Mouse (Mus musculus): Measurements from ENCODE around the gene Nedd9. TPM values are rescaled to one million over a fixed set of nuclear protein-coding genes. Genes with fewer than 3 reads are reported as not detected.

Nedd9 gene
- polyA plus RNA-seq, 1 experiment from 2014 or later, result 22.9 TPM

DNA sequence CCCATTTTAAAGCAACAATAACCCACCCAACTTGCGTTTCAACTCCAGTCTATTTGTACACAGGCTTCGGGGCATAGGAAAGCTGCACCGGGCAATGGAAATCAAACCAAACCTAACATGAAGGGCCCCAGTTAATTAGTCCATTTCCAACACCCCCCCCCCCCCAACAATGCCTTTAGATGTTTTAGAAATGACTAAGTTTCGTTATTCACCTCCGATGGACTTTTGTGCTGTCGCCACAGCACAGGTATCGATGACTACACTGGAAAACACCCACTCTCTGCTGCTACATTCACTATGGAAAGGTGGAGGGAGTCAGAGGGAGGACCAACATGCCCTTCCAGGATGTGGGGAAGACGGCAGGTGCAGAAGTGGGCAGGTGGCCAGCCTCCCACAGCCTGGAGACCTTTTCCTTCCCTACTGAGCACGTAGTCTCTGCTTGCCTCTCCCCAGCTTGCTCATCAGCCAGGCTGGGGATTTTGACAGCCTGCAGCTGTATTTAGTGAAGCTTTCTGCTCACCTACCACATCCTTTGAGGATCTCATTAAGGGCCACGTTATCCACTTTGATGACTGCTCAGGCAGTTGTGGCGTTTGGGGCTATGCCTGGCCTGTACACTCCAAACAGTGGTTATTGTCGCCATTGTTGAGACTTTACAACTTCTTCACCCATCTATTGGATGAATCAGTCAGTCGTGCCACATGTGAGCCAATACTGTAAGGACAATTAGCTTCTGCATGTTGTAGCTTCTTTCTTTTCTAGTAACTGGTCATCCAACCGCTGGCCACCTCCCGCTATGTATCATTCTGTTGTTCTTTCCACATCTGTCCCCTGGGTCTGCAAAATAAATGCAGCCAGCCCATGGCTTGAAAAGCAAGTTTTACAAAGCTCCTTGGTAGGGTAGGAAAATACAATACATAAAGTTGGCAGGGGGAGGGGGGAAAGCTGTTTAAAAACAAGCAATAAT lies 33.7 kb downstream of the Nedd9 start:
- H3K27ac ChIP-seq (replicated peaks in 1 of 2; ENCODE audit: control insufficient read depth in 1 of 2, insufficient read depth in 1 of 2, low read depth in 2 of 2, low read length in 2 of 2), result no peak overlapping the region
- H3K4me3 ChIP-seq (ENCODE audit: control insufficient read depth in 1 of 2, insufficient read depth in 1 of 2, low read depth in 1 of 2, low read length in 2 of 2), result no peak overlapping the region
- no peak overlapping the region for H3K4me2 ChIP-seq (ENCODE audit: low read length)
- H3K36me3 ChIP-seq (ENCODE audit: control insufficient read depth, insufficient read depth, low read length), result no peaks in the 10 kb centered on the region
- no peaks in the 10 kb centered on the region for H3K9me3 ChIP-seq (ENCODE audit: control insufficient read depth, low read length)
- 82% methylated on average over 15 of the region's 15 CpGs for WGBS
- peaks cover 74% of the 10 kb centered on the region for H3K27me3 ChIP-seq (ENCODE audit: control insufficient read depth, insufficient read depth, low read length)
- peaks cover 16 to 18% of the 10 kb centered on the region in 2 experiments for H3K4me1 ChIP-seq (ENCODE audit: control insufficient read depth in 2 of 2, insufficient read depth in 2 of 2, low read length in 2 of 2)
- no peak for ATAC-seq (ENCODE audit: insufficient number of reproducible peaks, insufficient read depth, low FRiP score, low read depth)
- no peak overlapping the region for H3K9ac ChIP-seq (ENCODE audit: low read length)

DNA sequence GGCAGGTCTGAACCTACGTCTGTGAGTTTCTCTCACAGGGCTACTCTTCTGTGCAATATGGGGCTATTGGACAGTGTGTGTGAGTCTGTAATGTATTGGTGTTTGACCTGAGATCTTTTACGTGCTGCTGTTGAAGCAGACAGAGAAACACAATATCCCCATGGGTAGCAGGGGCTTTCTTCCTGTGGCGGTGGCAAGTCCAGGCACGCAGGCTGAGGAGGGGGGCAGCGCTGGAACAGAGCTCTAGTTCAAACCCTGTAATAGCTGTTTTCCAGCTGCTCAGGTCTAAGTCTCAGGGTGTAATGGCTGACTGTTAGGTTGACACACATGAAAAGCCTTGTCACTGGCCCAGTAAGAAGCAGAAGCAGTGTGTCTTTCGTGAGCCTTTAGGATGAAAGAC lies 36.3 kb downstream of the Nedd9 start:
- no peak for ATAC-seq (ENCODE audit: insufficient number of reproducible peaks, insufficient read depth, low FRiP score, low read depth)
- peaks cover 90% of the 10 kb centered on the region for H3K27me3 ChIP-seq (ENCODE audit: control insufficient read depth, insufficient read depth, low read length)
- 71% methylated on average over 6 of the region's 6 CpGs for WGBS

DNA sequence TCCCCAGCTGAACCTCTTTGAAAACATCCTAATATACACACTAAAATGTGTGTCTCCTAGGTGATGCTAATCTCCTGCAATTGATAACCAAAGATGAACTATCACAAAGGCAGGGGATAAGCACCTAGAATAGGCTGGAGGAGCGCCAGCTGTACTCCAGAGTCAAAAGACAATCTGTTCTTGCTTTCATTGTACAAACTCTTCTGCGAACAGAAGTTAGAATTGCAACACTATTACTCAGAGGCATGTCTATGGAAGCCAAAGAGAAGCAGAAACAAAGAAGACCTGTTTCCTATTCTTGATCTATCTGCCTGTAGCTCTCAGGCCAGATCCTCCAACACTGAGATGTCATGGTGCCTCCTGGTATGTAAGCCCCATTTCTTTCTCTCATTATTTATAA lies 38.0 kb downstream of the Nedd9 start:
- ATAC-seq (ENCODE audit: insufficient number of reproducible peaks, insufficient read depth, low FRiP score, low read depth), result no peak

More for the DNA sequence above, 36.3 kb downstream of the Nedd9 start:
- no peak overlapping the region for H3K9ac ChIP-seq (ENCODE audit: low read length)
- H3K4me2 ChIP-seq (ENCODE audit: low read length), result no peak overlapping the region
- H3K4me3 ChIP-seq (ENCODE audit: control insufficient read depth in 1 of 2, insufficient read depth in 1 of 2, low read depth in 1 of 2, low read length in 2 of 2), result no peak overlapping the region
- H3K9me3 ChIP-seq (ENCODE audit: control insufficient read depth, low read length), result no peaks in the 10 kb centered on the region
- no peaks in the 10 kb centered on the region for H3K36me3 ChIP-seq (ENCODE audit: control insufficient read depth, insufficient read depth, low read length)
- H3K4me1 ChIP-seq (ENCODE audit: control insufficient read depth in 2 of 2, insufficient read depth in 2 of 2, low read length in 2 of 2), result peaks cover 0 to 2% of the 10 kb centered on the region in 2 experiments; a peak in 1 of 4 replicates
- H3K27ac ChIP-seq (replicated peaks in 1 of 2; ENCODE audit: control insufficient read depth in 1 of 2, insufficient read depth in 1 of 2, low read depth in 2 of 2, low read length in 2 of 2), result no peak overlapping the region

DNA sequence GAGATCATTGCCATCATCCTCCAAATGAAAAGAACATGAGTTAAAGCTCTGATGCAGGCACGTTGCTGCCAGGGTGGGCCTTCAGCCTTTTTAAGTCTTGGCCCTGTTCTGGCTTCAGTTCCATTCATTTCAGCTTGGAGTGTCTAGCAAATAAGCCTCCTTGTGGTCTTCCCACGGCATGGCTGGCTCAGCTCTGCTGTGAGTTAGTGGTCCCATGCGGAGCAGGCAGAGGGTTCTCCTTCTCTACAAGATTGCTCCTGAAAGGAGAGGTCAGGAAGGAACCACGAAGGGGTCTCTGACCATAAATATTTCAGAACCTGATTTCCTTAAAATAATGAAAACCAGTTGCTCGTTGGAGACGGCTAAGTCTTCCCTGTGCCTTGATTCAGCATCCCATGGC lies 40.0 kb downstream of the Nedd9 start:
- H3K4me1 ChIP-seq (ENCODE audit: control insufficient read depth in 2 of 2, insufficient read depth in 2 of 2, low read length in 2 of 2), result no peaks in the 10 kb centered on the region

More for the DNA sequence above, 38.0 kb downstream of the Nedd9 start:
- Histone ChIP-seq H3K9ac (ENCODE audit: low read length) (no peak overlapping the region), H3K9me3 (ENCODE audit: control insufficient read depth, low read length) (no peaks in the 10 kb centered on the region), H3K27ac (replicated peaks in 1 of 2; ENCODE audit: control insufficient read depth in 1 of 2, insufficient read depth in 1 of 2, low read depth in 2 of 2, low read length in 2 of 2) (no peak overlapping the region), H3K27me3 (ENCODE audit: control insufficient read depth, insufficient read depth, low read length) (peaks cover 95% of the 10 kb centered on the region), H3K4me2 (ENCODE audit: low read length) (no peak overlapping the region), H3K4me3 (ENCODE audit: control insufficient read depth in 1 of 2, insufficient read depth in 1 of 2, low read depth in 1 of 2, low read length in 2 of 2) (no peak overlapping the region), H3K4me1 (ENCODE audit: control insufficient read depth in 2 of 2, insufficient read depth in 2 of 2, low read length in 2 of 2) (no peaks in the 10 kb centered on the region), H3K36me3 (ENCODE audit: control insufficient read depth, insufficient read depth, low read length) (no peaks in the 10 kb centered on the region)
- 67% methylated on average over 2 of the region's 2 CpGs for WGBS

DNA sequence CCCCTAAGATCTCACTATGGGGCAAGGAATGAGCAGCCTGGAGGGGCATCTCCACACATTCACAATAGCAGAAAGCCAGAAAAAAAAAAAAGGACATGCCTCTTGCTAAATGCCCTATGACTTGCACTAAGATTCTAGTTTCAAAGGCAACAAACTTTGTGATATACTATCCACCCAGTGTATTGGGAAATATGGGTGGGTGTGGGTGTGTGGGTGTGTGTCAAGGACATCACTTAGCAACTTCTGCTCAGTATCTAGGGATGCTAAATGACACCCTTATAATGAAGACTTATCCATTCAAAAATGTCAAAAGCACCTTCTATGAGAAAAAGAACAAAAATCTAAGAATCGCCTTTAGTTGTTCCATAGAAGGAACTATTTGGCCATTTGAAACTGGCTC lies 40.6 kb downstream of the Nedd9 start:
- H3K9ac ChIP-seq (ENCODE audit: low read length), result no peak overlapping the region
- H3K36me3 ChIP-seq (ENCODE audit: control insufficient read depth, insufficient read depth, low read length), result no peaks in the 10 kb centered on the region
- H3K9me3 ChIP-seq (ENCODE audit: control insufficient read depth, low read length), result no peaks in the 10 kb centered on the region
- no peak for ATAC-seq (ENCODE audit: insufficient number of reproducible peaks, insufficient read depth, low FRiP score, low read depth)
- WGBS, result 91% methylated on average over 1 of the region's 1 CpGs
- peaks cover 98% of the 10 kb centered on the region for H3K27me3 ChIP-seq (ENCODE audit: control insufficient read depth, insufficient read depth, low read length)
- H3K27ac ChIP-seq (replicated peaks in 1 of 2; ENCODE audit: control insufficient read depth in 1 of 2, insufficient read depth in 1 of 2, low read depth in 2 of 2, low read length in 2 of 2), result no peak overlapping the region
- no peaks in the 10 kb centered on the region for H3K4me1 ChIP-seq (ENCODE audit: control insufficient read depth in 2 of 2, insufficient read depth in 2 of 2, low read length in 2 of 2)
- no peak overlapping the region for H3K4me3 ChIP-seq (ENCODE audit: control insufficient read depth in 1 of 2, insufficient read depth in 1 of 2, low read depth in 1 of 2, low read length in 2 of 2)
- H3K4me2 ChIP-seq (ENCODE audit: low read length), result no peak overlapping the region

More for the DNA sequence above, 40.0 kb downstream of the Nedd9 start:
- no peak for ATAC-seq (ENCODE audit: insufficient number of reproducible peaks, insufficient read depth, low FRiP score, low read depth)
- WGBS, result 64% methylated on average over 6 of the region's 6 CpGs
- no peak overlapping the region for H3K4me2 ChIP-seq (ENCODE audit: low read length)
- H3K9ac ChIP-seq (ENCODE audit: low read length), result no peak overlapping the region
- H3K36me3 ChIP-seq (ENCODE audit: control insufficient read depth, insufficient read depth, low read length), result no peaks in the 10 kb centered on the region
- H3K27me3 ChIP-seq (ENCODE audit: control insufficient read depth, insufficient read depth, low read length), result peaks cover 99% of the 10 kb centered on the region
- H3K9me3 ChIP-seq (ENCODE audit: control insufficient read depth, low read length), result no peaks in the 10 kb centered on the region
- H3K4me3 ChIP-seq (ENCODE audit: control insufficient read depth in 1 of 2, insufficient read depth in 1 of 2, low read depth in 1 of 2, low read length in 2 of 2), result no peak overlapping the region
- H3K27ac ChIP-seq (replicated peaks in 1 of 2; ENCODE audit: control insufficient read depth in 1 of 2, insufficient read depth in 1 of 2, low read depth in 2 of 2, low read length in 2 of 2), result no peak overlapping the region

DNA sequence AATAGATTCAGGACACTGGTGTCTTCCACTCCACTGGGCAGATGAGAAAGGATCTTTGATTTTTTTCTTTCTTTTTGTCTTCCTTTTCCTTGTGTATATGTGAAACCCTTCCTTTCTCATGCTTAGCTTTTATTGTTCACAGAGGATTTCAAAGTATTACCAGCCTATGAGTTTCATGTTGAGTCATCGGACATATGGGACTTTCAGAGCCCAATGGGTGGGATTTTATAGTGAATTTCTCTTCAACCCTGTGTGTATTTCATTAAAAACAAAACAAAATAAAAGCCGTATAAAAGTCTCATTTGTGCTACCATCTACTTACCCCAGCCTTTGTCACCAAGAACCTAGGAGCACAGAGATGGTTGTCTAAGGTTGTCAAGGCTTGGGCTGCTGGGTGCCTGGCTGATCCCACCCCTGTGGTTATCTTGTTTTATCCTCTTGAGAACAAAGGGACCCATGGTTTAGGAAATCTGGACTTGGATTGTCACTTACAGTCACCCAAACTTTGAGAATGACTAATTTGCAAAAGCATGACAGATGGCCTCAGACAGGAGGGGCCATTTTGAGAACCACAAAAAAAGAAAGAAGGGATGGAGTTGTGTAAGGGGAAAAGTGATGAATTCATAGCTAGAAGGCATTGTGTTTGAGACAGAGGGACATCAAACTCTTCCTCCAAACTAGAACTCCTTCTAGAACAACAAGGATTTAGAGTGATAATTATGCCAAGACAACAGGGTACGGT lies 41.9 kb downstream of the Nedd9 start:
- 90% methylated on average over 3 of the region's 3 CpGs for WGBS
- Histone ChIP-seq H3K4me3 (ENCODE audit: control insufficient read depth in 1 of 2, insufficient read depth in 1 of 2, low read depth in 1 of 2, low read length in 2 of 2) (no peak overlapping the region), H3K36me3 (ENCODE audit: control insufficient read depth, insufficient read depth, low read length) (no peaks in the 10 kb centered on the region), H3K4me2 (ENCODE audit: low read length) (no peak overlapping the region), H3K9ac (ENCODE audit: low read length) (no peak overlapping the region), H3K9me3 (ENCODE audit: control insufficient read depth, low read length) (no peaks in the 10 kb centered on the region), H3K27me3 (ENCODE audit: control insufficient read depth, insufficient read depth, low read length) (peaks cover 98% of the 10 kb centered on the region), H3K27ac (replicated peaks in 1 of 2; ENCODE audit: control insufficient read depth in 1 of 2, insufficient read depth in 1 of 2, low read depth in 2 of 2, low read length in 2 of 2) (no peak overlapping the region), H3K4me1 (ENCODE audit: control insufficient read depth in 2 of 2, insufficient read depth in 2 of 2, low read length in 2 of 2) (no peaks in the 10 kb centered on the region)
- ATAC-seq (ENCODE audit: insufficient number of reproducible peaks, insufficient read depth, low FRiP score, low read depth), result no peak

DNA sequence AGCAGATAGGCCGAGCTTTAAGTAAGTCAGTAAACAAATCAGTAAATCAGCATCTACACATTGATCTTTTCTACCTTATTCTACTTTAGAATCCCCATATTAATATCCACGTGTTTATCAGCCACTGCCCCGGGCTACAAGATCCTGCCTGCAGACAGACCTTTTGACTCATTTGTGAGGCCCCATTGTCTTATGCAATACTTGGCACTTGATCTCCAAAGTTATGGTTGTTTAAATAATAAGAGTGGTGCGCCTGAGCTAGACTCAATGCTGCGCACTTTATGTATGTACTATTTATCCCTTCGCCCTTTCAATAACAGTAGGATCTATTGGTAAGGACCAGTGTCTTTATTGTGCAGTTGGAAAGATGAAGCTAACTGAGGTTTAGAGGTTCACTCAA lies 42.9 kb downstream of the Nedd9 start:
- no peaks in the 10 kb centered on the region for H3K9me3 ChIP-seq (ENCODE audit: control insufficient read depth, low read length)
- no peaks in the 10 kb centered on the region for H3K36me3 ChIP-seq (ENCODE audit: control insufficient read depth, insufficient read depth, low read length)
- WGBS, result 89% methylated on average over 6 of the region's 6 CpGs
- H3K4me3 ChIP-seq (ENCODE audit: control insufficient read depth in 1 of 2, insufficient read depth in 1 of 2, low read depth in 1 of 2, low read length in 2 of 2), result no peak overlapping the region
- peaks cover 94% of the 10 kb centered on the region for H3K27me3 ChIP-seq (ENCODE audit: control insufficient read depth, insufficient read depth, low read length)
- H3K4me1 ChIP-seq (ENCODE audit: control insufficient read depth in 2 of 2, insufficient read depth in 2 of 2, low read length in 2 of 2), result no peaks in the 10 kb centered on the region
- ATAC-seq (ENCODE audit: insufficient number of reproducible peaks, insufficient read depth, low FRiP score, low read depth), result no peak
- H3K4me2 ChIP-seq (ENCODE audit: low read length), result no peak overlapping the region
- no peak overlapping the region for H3K27ac ChIP-seq (replicated peaks in 1 of 2; ENCODE audit: control insufficient read depth in 1 of 2, insufficient read depth in 1 of 2, low read depth in 2 of 2, low read length in 2 of 2)
- no peak overlapping the region for H3K9ac ChIP-seq (ENCODE audit: low read length)
